Mouse (Mus musculus): ENCODE results near the gene Snx14.

GRCm38 (mm10) chr9:88398461-88398860 is 40.3 kb downstream of the Snx14 start:
- TF ChIP-seq CTCF (IDR thresholded peaks at IDR 0.05; ENCODE audit: extremely low read depth, insufficient read length, insufficient replicate concordance, low read depth, low read length) (no peak), POLR2A (IDR thresholded peaks at IDR 0.05; ENCODE audit: low read depth, low read length) (no peak)
